Mouse (Mus musculus) Patski (cell line): ENCODE measurements at regions not wholly inside any gene's neighbourhood (a gene's known extent, or its start where the extent isn't known, plus 50 kb on each side); places are given as distances from the start of the nearest gene placed in this dataset.

Experiments used
- ATAC-seq: fragments of 100-300 bp; one replicate; pipeline ENCODE4 v1.8.0; 2021
- CTCF ChIA-PET: fragments of 350-600 bp; sonication (Branson Sonifier 250); formaldehyde crosslinking; loops from one replicate; lab custom pipeline; 2022; ENCODE audit warnings: inconsistent platforms; lab: Charles Lee
- POLR2A ChIA-PET: fragments of 350-600 bp; sonication (Branson Sonifier 250); formaldehyde crosslinking; loops from one replicate; lab custom pipeline; 2022; ENCODE audit warnings: antibody characterized with exemption, inconsistent platforms; lab: Charles Lee
- DNase-seq: peaks from one replicate; pipeline ENCODE4 v3.0.0-alpha.2; 2011; ENCODE audit warnings: low read depth, low spot score
- H3K27me3 ChIP-seq: fragments of 371-371 bp; one replicate; pipeline ENCODE4 v1.5.1; 2021
- CTCF ChIP-seq: fragments of 100-300 bp; IDR thresholded peaks from one replicate; pipeline ENCODE4 v1.5.1; 2021
- in situ Hi-C: fragments of 300-500 bp; cut with MboI; formaldehyde crosslinking; loops from 3 replicates; pipeline ENCODE4 v1.11.1; 2018; ENCODE audit warnings: low pct_unique_long_range_greater_than_20kb, mixed read lengths

DNA sequence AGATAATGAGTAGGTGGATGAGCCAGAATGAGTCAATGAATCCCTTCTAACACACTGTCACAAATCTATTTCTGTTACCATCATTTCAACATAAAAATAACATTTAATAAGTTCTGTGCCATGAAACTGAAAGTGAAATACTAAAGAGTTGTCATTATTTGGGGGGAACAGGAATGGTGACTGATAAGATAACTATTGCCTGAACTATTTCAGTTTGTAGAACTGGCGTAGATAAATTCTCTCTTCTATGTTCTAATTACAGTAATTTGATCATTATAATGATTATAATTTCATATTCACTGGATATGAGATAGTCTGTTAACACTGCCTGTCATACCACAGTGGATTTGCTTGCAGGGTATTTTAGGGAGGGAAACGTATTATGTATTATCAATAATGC lies 232.3 kb upstream of the Mpdz start:
- no peak for TF ChIP-seq CTCF
- no peaks in the 10 kb centered on the region for H3K27me3 ChIP-seq
- ATAC-seq, result no peak
- ChIA-PET POLR2A (no interaction called here), CTCF (no interaction called here)
- DNase-seq, result no peak
- in situ Hi-C loops, result no loop called here

DNA sequence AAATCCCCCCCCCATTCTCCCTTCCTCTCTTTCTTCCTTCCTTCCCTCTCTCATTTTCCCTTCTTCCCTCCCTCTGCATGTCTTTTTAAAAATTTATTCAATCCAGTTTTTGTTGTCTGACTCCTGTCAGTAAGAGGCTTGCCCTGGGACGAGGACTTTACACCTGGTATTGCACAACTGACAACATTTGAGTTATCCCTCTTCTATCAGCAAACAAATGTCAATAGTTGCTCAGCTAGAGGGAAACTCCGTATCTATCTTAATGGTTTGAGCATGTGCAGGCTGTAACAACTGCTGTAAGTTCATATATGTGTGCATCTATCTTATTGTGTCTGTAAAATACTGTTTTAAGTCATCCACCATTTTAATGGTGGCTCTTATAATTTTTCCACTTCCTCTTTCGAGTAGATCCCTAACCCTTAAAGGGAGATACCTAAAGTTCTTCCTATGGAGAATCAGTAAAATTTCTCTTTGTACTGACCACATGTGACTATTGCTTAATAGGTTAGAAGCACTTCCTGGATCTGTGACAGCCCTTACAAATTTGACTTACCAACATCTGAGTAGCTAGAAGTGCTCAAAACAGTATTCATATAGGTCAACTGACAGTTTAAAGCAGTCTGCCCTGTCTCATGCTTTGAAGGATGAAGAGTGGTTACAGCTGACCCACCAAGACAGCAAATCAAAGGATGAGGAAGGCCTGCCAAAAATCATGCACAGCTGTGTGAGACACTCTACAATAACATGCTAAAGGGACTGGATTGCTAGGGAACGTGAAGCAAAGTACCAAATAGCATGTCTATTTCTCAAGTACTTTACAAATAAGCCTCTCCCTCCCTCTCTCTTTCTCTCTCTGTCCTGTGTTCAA lies 231.0 kb upstream of the Mpdz start:
- ATAC-seq, result no peak
- ChIA-PET CTCF (no interaction called here), POLR2A (no interaction called here)
- no peaks in the 10 kb centered on the region for H3K27me3 ChIP-seq
- in situ Hi-C loops, result no loop called here
- no peak for TF ChIP-seq CTCF
- no peak for DNase-seq

DNA sequence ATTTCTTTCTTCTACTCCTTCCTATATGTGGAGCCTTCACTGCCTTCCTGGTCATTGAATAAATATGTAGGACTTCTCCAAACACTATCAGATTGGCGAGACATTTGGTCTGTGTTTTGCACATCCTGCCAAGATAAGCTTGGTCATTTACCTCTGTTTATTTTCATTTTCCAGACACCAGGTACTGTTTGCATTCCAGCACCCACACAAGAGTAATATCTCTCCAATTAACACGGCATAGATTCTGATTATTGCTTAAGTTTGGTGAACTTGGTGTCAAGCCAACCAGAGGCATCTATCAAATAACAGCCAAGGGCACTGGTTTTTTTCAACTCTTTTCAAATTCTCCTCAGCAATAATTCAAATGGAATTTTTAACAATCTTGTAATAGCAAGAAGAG lies 229.4 kb upstream of the Mpdz start:
- TF ChIP-seq CTCF, result no peak
- no peaks in the 10 kb centered on the region for H3K27me3 ChIP-seq
- CTCF ChIA-PET, result no interaction called here
- POLR2A ChIA-PET, result no interaction called here
- ATAC-seq, result no peak
- DNase-seq, result no peak
- in situ Hi-C loops, result no loop called here

DNA sequence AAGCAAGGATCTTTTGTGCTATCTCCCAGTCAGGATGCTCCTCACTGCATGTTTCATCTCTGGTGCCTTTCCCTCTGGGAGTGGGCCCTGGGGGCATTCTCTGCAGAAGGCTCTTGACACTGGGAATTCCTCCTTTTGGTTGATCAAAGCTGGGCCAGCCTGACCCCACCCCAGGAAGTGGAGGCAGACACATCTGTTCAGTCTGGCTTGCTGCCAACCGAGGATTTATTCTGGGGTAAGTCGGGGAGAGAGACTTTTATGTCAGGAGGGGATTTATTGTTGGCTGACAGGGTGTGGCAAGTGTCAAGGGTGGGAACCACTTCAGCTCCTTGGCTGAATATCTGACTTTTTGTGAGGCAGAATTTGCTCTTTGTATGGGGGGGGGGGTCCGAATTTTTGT lies 226.6 kb upstream of the Mpdz start:
- in situ Hi-C loops, result no loop called here
- POLR2A ChIA-PET, result no interaction called here
- H3K27me3 ChIP-seq, result no peaks in the 10 kb centered on the region
- CTCF ChIA-PET, result no interaction called here
- ATAC-seq, result no peak
- DNase-seq, result no peak
- no peak for TF ChIP-seq CTCF

DNA sequence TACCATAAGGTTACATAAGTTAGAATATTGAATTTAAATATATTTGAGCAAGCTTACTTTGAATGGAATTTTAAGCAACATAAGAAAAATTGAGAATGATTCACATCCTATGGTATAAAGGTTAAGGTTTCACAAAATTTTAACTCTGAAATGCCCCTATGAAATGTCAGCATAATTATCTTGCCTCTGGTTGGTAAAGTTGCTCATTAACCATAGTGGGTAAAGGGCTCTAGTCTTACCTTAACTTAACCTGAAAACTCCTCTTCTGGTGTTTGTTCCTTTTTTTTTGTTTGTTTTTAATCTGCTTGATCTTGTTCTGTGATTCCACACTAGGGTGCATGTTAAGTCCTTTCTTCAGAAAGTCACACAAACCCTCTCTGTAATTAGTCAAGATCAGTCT lies 218.5 kb upstream of the Mpdz start:
- in situ Hi-C loops, result no loop called here
- CTCF ChIA-PET, result no interaction called here

DNA sequence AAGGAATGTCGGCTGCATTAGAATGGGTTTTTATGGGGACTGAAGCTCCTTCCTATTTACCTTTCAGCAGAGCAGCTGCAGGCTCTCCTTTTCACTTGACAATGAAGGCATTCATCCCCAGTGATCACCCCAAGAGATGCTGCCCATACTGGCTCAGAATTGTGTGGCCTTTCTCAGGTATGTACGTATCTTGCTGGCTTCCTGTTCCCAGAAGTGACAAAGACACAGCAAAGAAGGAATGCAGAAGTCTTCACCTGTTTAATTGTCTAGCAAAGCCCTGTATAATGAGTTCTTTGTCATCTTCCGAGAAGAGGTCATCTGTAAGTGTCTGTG lies 185.8 kb upstream of the Mpdz start:
- H3K27me3 ChIP-seq, result no peaks in the 10 kb centered on the region
- DNase-seq, result no peak
- ChIA-PET CTCF (no interaction called here), POLR2A (no interaction called here)
- ATAC-seq, result no peak
- in situ Hi-C loops, result no loop called here
- TF ChIP-seq CTCF, result no peak

More for the DNA sequence above, 218.5 kb upstream of the Mpdz start:
- no peak for ATAC-seq
- TF ChIP-seq CTCF, result no peak
- H3K27me3 ChIP-seq, result no peaks in the 10 kb centered on the region
- POLR2A ChIA-PET, result no interaction called here
- DNase-seq, result no peak

DNA sequence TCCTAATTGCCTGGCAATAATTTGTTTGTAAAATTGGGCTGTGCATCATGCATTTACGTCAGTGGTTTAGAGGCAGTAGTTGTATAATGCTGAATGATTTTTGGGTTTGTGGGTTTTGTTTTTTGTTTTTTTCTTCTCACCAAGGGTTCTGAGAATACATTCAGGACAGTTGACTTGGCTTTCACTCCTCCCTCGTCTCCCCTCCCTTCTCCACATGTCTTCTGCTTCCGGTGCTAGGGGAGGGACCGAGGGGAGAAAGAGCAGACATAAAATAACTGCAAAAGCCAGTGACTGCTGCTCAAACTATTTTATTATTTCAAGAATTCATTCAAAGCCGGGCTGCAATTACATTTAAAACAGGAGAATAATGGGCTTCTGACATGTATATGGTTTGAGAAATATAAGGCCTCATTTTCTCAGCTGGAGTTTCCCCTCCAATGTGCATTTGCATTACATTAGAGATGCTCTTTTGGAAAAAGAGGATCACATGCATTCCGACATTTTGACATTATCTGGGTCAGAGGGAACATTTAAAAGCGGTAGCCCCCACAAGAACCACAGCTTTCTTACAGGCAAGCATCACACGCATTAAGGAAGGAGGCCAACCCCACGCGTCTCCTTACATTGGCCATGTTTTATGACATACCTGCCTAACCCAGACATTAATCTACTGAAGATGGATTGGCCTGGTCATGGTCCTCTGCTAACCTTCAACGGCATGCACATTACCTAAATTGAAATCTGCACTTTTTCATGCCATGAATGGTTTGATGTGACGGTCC lies 185.3 kb upstream of the Mpdz start:
- DNase-seq, result no peak
- in situ Hi-C loops, result no loop called here
- no peak for ATAC-seq
- CTCF ChIA-PET, result no interaction called here
- H3K27me3 ChIP-seq, result no peaks in the 10 kb centered on the region
- TF ChIP-seq CTCF, result no peak
- POLR2A ChIA-PET, result no interaction called here

DNA sequence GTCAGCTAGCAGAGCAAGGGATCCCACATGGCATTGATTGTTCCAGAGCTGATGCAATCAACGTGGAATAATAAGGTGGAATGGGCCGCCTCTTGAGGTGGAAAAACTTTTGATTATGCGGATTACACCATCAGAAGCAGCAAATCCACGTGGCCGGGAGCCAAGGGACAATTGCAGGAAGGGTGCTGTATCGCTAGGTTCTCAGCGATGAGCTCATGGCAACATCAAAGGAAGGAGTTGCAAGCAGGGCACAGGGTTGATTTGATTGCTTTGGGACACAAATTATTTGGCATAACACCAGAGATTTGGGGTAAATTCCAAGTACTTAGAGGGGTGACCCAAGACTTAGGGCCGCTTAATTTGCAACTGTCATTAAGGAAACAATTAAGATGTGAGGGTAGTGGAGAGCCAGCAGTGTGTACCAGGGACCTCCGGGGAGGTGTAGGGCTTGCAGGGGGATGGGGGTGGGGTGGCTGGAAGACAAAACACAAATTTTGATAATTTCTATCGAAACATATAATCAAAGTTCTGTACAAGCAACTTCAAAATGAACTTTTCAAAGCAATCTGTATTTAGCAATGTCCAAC lies 182.8 kb upstream of the Mpdz start:
- ATAC-seq (no peak), DNase-seq (peak; percentile 12)
- TF ChIP-seq CTCF, result no peak
- CTCF ChIA-PET, result interaction anchor here (1.3 kb wide), 1 partner anchor 11 kb away, joined by 4 read pairs; no protein-coding TSS in a partner anchor
- no peaks in the 10 kb centered on the region for H3K27me3 ChIP-seq
- in situ Hi-C loops, result no loop called here
- POLR2A ChIA-PET, result no interaction called here

DNA sequence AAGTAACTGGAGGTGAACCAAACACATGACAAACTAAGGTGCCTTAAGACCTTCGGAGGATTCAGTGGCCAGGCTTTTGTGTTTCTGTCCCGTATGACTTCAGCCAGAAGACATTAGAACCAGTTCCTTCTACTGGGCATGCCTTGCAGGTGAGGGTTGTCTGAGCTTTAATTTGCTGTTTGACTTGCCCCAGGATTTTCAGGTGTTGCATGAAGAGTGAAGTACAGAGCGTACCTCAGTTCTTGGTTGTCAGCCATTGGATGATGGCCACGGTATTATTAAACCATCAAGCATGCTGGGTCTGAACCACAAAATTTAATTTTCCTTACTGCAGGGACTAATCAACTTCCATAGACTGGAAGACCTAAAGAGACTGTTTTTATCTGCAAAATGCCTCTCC lies 181.5 kb upstream of the Mpdz start:
- ChIA-PET CTCF (no interaction called here), POLR2A (no interaction called here)
- in situ Hi-C loops, result no loop called here
- ATAC-seq (no peak), DNase-seq (no peak)
- no peaks in the 10 kb centered on the region for H3K27me3 ChIP-seq
- no peak for TF ChIP-seq CTCF

DNA sequence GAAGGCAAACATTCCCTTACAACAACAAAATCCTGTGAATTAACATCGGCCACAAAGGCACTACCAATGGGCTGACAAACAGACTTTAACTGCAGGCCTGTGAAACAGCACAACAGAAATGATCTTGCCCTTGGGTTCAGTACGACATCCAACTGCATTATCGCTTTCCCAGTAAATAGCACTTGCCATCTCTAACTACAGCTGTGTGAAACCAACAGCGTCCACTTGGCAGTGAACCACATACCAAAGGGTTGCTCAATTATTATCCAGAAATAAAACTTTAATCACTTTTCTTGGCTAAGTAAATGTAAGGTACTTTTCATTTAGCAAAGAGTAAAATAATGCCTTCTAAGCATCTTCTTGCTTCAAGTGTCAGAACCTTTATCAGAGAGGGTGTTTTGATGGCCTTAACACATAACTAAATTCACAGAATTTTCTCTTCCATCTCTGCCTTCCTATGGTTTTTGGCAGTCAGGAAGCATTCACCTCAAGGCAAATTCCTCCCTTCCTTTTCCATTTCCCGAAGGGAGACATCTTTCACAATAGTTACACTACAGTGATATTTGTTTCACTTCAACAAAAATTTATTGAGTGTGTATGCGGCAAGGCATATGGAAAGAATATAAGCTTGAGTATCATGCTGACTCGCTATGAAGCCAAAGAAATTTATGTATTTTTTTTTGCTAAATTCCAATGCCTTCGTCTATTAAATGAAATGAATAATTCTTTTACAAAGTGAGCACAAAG lies 178.9 kb upstream of the Mpdz start:
- no peak for ATAC-seq
- H3K27me3 ChIP-seq, result no peaks in the 10 kb centered on the region
- peak; percentile 59 for DNase-seq
- ChIA-PET CTCF (no interaction called here), POLR2A (no interaction called here)
- TF ChIP-seq CTCF, result no peak
- in situ Hi-C loops, result no loop called here

DNA sequence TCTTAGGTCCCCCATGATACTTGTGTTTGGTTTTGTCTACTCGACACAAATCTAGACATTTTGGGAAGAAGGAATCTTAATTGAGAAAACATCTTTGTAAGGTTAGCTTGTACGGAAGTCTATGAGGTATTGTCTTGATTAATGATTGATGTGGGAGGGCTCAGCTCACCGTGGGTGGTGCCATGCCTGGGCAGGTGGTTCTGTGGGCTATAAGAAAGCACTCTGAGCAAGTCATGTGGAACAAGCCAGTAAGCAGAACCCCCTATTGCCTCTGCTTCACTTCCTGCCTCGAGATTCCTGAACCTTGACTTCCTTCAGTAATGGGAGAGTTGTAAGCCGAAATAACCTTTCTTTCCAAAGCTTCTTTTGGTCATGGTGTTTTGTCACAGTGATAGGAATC lies 174.6 kb upstream of the Mpdz start:
- POLR2A ChIA-PET, result no interaction called here
- no peaks in the 10 kb centered on the region for H3K27me3 ChIP-seq
- CTCF ChIA-PET, result interaction anchor here (1.0 kb wide), 1 partner anchor 720 kb away, joined by 3 read pairs; no protein-coding TSS in a partner anchor
- DNase-seq (no peak), ATAC-seq (no peak)
- no peak for TF ChIP-seq CTCF
- in situ Hi-C loops, result no loop called here
